ENCODE assay signal across 28 mouse cellular contexts in genomic region chr16:46449013-46449412, GRCm38 (mm10). TPM values are rescaled to one million over a fixed set of nuclear protein-coding genes. Genes with fewer than 3 reads are reported as not detected.
"Had no signal": no experiment of that assay in that cellular context is flagged by ENCODE, and none has a peak within 500 bp of the region (broad histone marks: within the 10 kb centered on the region; RNA-seq: fewer than 3 reads in every experiment).

No protein-coding gene starts in this region.

- DNase-seq: cerebellum, adult 18-20 months; cerebellum, adult 2 months; cerebellum, adult 8-10 months; cerebellum, adult 9-10 months; cerebellum, adult 9-11 months; cerebellum, postnatal 10 days; cerebellum, postnatal 14 days; cerebellum, postnatal 25 days; cerebellum, postnatal 36 days; embryo, embryonic 11 days; forebrain, postnatal 0 days; gastrocnemius, adult 2 months; gastrocnemius, postnatal 10 days; gastrocnemius, postnatal 14 days; gastrocnemius, postnatal 25 days; gastrocnemius, postnatal 36 days; heart, adult 11 months had no signal

- H3K36me3 ChIP-seq: embryonic facial prominence, embryonic 15.5 days had no signal

- H3K9me3 ChIP-seq: embryonic facial prominence, embryonic 10.5 days; embryonic facial prominence, embryonic 12.5 days; embryonic facial prominence, embryonic 13.5 days; embryonic facial prominence, embryonic 15.5 days; forebrain, embryonic 10.5 days; forebrain, embryonic 12.5 days; forebrain, embryonic 13.5 days; forebrain, embryonic 15.5 days had no signal

- H3K4me1 ChIP-seq: embryonic facial prominence, embryonic 10.5 days; embryonic facial prominence, embryonic 12.5 days; embryonic facial prominence, embryonic 13.5 days; embryonic facial prominence, embryonic 15.5 days; forebrain, embryonic 10.5 days; forebrain, embryonic 12.5 days; forebrain, embryonic 13.5 days; forebrain, embryonic 15.5 days had no signal

- H3K9ac ChIP-seq: embryonic facial prominence, embryonic 12.5 days; embryonic facial prominence, embryonic 13.5 days; embryonic facial prominence, embryonic 15.5 days; forebrain, embryonic 12.5 days; forebrain, embryonic 13.5 days; forebrain, embryonic 15.5 days; forebrain, postnatal 0 days had no signal

- H3K4me3 ChIP-seq: embryonic facial prominence, embryonic 10.5 days; embryonic facial prominence, embryonic 12.5 days; embryonic facial prominence, embryonic 13.5 days; embryonic facial prominence, embryonic 15.5 days; erythroblast, embryonic 14.5 days; forebrain, embryonic 10.5 days; forebrain, embryonic 12.5 days; forebrain, embryonic 13.5 days; forebrain, embryonic 15.5 days; gastrocnemius, adult 2 months had no signal

- ATAC-seq: forebrain, embryonic 13.5 days; forebrain, embryonic 14.5 days; forebrain, embryonic 15.5 days; forebrain, embryonic 16.5 days; forebrain, postnatal 0 days had no signal

- H3K4me2 ChIP-seq: embryonic facial prominence, embryonic 12.5 days; embryonic facial prominence, embryonic 13.5 days; embryonic facial prominence, embryonic 15.5 days; forebrain, embryonic 12.5 days; forebrain, embryonic 13.5 days; forebrain, embryonic 15.5 days had no signal

- H3K27me3 ChIP-seq: embryonic facial prominence, embryonic 12.5 days; embryonic facial prominence, embryonic 13.5 days; embryonic facial prominence, embryonic 15.5 days; forebrain, embryonic 12.5 days; forebrain, embryonic 13.5 days; forebrain, embryonic 15.5 days had no signal

- H3K27ac ChIP-seq: embryonic facial prominence, embryonic 10.5 days; embryonic facial prominence, embryonic 12.5 days; embryonic facial prominence, embryonic 13.5 days; embryonic facial prominence, embryonic 15.5 days; forebrain, embryonic 10.5 days; forebrain, embryonic 12.5 days; forebrain, embryonic 13.5 days; forebrain, embryonic 15.5 days; gastrocnemius, adult 2 months had no signal

RNA-seq across cellular contexts. Expression of gene Nectin3, which starts 49.3 kb away (rescaled TPM):
- polyA plus RNA-seq: erythroblast, embryonic 14.5 days had no signal
